Mouse (Mus musculus) cerebellum, adult 2 months (tissue): ENCODE data around the gene Sugt1. TPM values are rescaled to one million over a fixed set of nuclear protein-coding genes. Genes with fewer than 3 reads are reported as not detected.

Experiments
- DNase-seq, 2 experiments: peaks; one replicate each; pipeline ENCODE4 v3.0.0; 2021
- H3K27ac ChIP-seq: fragments of 200-500 bp; 2 replicates; pipeline ENCODE4 v1.5.1; 2012; ENCODE audit warnings: low read length, control low read depth, inconsistent platforms; ENCODE audit not compliant: insufficient read depth
- H3K27me3 ChIP-seq: fragments of 200-500 bp; 2 replicates; pipeline ENCODE4 v1.6.1; 2012; ENCODE audit warnings: inconsistent platforms, mild to moderate bottlenecking, low read length, moderate library complexity; ENCODE audit not compliant: control insufficient read depth, insufficient read depth
- H3K4me1 ChIP-seq: fragments of 200-500 bp; 2 replicates; pipeline ENCODE4 v1.6.1; 2011; ENCODE audit warnings: low read length; ENCODE audit not compliant: control insufficient read depth, insufficient read depth
- H3K4me3 ChIP-seq: fragments of 200-500 bp; replicated peaks from 2 replicates; pipeline ENCODE3; 2011; ENCODE audit warnings: mild to moderate bottlenecking, low read depth, low read length, control low read depth; ENCODE audit not compliant: insufficient read depth
- CTCF ChIP-seq: fragments of 200-500 bp; IDR thresholded peaks from 2 replicates; pipeline ENCODE4 v1.5.1; 2011; ENCODE audit warnings: low read depth, mild to moderate bottlenecking, control low read depth, low read length, moderate library complexity, borderline replicate concordance; ENCODE audit not compliant: insufficient read depth
- POLR2A ChIP-seq: fragments of 200-500 bp; IDR thresholded peaks from 2 replicates; pipeline ENCODE4 v1.6.1; 2011; ENCODE audit warnings: low read length, control low read depth, borderline replicate concordance; ENCODE audit not compliant: insufficient read depth
- WGBS: fragments of 180-500 bp; shearing (Covaris S2); methylation state at CpG from one replicate; pipeline ENCODE4 v1.1.7; 2018; 5-methylcytosine and 5-hydroxymethylcytosine counted together
- polyA plus RNA-seq: library from polyadenylated mRNA; depleted of rRNA; stranded (reverse); fragments of >200 nt; gene quantifications from 2 replicates; pipeline ENCODE4 v1.2.3, GENCODE M21; 2012

The Sugt1 gene
- polyA plus RNA-seq, 1 experiment = 40.3 TPM

DNA sequence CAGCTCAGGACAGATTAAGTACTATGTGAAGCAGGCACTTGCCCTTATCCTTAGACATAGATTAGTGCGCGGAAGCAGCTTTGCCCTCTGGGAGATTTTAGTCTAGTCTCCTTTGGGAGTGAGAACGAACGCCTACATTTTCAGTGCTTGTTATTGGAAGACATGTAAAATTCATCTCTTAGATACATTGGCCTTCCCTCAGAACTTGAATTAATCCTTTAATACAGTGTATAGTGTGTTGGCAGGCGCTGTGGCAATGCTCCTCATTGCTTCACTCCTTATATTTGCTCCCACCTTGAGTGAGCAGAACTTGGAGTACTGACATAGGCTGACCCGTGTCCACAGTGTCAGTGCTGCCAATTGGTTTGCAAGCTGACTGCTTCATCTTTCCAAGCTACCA, 20.8 kb downstream of the Sugt1 start:
- Histone ChIP-seq H3K4me1 (no peaks in the 10 kb centered on the region), H3K27me3 (no peaks in the 10 kb centered on the region), H3K4me3 (no peak overlapping the region), H3K27ac (no peak overlapping the region)
- no peak for TF ChIP-seq CTCF
- TF ChIP-seq POLR2A = no peak
- no peak for DNase-seq
- WGBS = 95% methylated on average over 6 of the region's 6 CpGs

DNA sequence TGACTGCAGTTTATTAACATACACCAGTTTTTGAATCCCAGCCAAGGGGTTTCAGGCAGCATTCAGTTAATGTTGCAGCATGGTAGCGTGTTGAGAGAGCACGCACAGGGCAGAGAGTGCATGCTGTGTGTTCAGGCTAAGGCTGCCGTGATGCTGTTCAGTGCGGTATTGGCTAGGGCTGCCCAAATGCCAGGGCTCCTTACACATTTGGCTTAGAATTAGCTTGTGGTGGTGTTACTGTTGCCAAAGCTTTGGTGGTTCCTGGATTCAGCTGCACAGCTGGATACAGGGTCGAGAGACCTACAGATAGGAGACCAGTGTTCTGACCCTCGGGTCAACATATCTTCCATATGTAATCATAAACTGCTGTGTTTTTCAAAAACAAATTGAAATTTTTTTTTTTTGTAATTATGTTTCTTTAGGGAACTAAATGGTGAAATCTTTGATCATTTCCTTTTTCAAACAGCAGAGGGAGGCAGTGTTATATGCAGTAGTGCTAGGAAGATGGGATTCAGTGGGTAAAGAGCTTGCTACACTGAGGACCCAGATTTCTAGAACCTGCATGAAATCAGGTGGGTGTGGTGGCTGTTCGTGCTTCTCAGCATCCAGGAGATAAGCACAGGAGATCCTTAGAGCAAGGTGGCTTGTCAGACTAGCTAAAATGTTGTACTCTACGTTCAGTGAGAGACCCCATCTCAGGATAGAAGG, 29.8 kb downstream of the Sugt1 start:
- WGBS = 53% methylated on average over 8 of the region's 8 CpGs
- Histone ChIP-seq H3K27me3 (no peaks in the 10 kb centered on the region), H3K4me1 (no peaks in the 10 kb centered on the region), H3K27ac (no peak overlapping the region), H3K4me3 (no peak overlapping the region)
- TF ChIP-seq CTCF (no peak), POLR2A (no peak)
- DNase-seq = no peak

DNA sequence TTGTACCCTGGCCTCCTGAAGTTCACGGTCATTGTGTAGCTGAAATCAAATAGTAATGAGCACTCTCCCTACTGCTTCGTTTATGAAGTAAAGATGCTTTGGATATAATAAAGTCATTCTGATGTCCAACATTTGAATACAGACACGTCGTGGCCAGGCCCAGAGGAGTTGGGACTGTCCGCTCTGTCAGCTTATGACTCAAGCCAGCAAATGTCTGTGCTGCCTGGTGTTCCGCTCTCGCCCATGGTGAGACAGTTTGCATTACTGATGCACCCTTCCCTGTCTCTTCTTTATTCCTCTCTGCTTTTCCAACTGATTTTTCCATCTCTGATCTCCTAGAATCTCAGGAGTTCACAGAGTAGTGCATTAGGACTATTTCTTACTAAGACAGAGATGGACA, 32.3 kb downstream of the Sugt1 start:
- Histone ChIP-seq H3K27ac (no peak overlapping the region), H3K4me3 (no peak overlapping the region), H3K4me1 (no peaks in the 10 kb centered on the region), H3K27me3 (no peaks in the 10 kb centered on the region)
- DNase-seq = no peak
- WGBS = 84% methylated on average over 7 of the region's 7 CpGs
- TF ChIP-seq CTCF (no peak), POLR2A (no peak)

DNA sequence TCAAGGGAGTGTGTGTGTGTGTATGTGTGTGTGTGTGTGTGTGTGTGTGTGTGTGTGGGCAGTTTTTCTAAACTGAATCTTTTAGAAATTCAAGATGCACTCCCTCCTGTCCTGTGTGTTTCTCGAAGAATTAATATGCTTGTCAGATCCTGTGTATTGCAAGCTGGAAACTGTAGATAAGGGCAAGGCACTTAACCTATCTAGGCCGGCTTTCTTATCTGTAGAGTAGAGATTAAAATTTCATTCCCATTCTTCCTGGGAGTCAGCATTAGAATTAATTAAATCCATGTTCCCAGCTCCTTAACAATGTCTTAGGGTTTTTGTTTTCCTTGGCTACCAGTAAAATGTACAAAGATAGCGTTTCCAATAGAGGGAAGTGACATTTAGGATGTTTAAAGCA, 33.7 kb downstream of the Sugt1 start:
- no peak for DNase-seq
- H3K4me1 ChIP-seq = no peaks in the 10 kb centered on the region
- no peak for TF ChIP-seq POLR2A
- H3K27ac ChIP-seq = no peak overlapping the region
- no peaks in the 10 kb centered on the region for H3K27me3 ChIP-seq
- WGBS = 84% methylated on average over 3 of the region's 3 CpGs
- H3K4me3 ChIP-seq = no peak overlapping the region

DNA sequence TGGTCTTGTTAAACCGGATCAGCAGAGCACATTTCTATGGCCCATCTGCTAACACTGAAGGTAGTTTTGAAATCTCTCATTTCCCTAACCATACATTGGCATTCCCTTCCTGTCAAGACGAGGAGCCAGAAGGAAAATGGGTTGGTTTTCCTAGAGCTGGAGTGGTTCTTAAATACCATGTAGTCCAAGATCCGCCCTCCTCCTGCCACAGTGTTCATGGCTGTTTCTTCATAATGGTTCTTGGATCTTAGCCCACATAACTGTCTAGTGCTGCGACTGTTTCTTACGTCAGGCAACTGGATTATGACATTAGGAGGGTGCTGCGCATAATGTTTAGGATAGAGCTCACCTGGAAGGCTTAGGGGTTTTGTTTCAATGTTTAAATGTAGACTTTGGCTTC, 44.8 kb downstream of the Sugt1 start:
- Histone ChIP-seq H3K4me3 (no peak overlapping the region), H3K27me3 (no peaks in the 10 kb centered on the region), H3K4me1 (no peaks in the 10 kb centered on the region), H3K27ac (no peak overlapping the region)
- no peak for TF ChIP-seq CTCF
- no peak for TF ChIP-seq POLR2A
- no peak for DNase-seq
- 74% methylated on average over 6 of the region's 6 CpGs for WGBS

DNA sequence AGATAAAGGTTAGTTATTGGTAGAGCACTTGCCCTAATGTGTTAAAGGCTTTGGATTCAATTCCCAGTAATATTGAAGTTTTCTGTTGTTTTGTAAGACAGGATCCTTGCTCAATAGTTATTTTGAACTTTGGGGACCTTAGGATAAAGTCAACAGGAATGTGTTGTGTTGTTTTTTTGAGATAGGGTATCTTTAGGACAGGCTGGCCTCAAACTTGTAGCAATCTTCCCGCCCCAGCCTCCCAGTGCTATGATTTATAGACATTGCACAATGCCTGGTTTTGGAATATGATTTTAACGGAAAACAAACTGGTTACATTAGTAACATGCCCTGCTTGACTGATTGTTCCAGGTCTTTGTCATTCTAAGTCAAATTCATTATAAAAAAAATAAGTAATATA, 45.7 kb downstream of the Sugt1 start:
- H3K4me3 ChIP-seq = no peak overlapping the region
- WGBS = 95% methylated on average over 2 of the region's 2 CpGs
- no peaks in the 10 kb centered on the region for H3K27me3 ChIP-seq
- no peak overlapping the region for H3K27ac ChIP-seq
- no peaks in the 10 kb centered on the region for H3K4me1 ChIP-seq
- no peak for TF ChIP-seq CTCF
- TF ChIP-seq POLR2A = no peak
- DNase-seq = no peak

DNA sequence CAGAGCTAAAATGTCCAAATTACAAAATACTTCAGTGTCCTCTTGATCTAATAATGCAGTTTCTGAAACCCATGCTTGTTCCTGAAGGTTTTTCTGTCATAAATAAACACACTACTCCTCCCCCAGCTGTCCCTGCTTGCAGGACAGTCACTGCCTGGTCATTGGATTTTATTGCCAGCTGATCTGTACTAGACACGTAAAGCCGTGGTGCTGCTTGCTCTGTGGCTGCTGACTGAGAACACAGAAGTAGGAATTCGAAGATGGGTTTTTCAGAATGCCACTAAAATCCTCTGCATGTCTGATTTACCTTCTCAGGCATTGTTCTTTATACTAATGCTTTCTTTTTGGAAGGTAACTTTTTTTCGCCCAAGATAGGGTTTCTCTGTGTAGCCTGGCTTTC, 49.3 kb downstream of the Sugt1 start:
- Histone ChIP-seq H3K4me3 (no peak overlapping the region), H3K27me3 (no peaks in the 10 kb centered on the region), H3K4me1 (no peaks in the 10 kb centered on the region), H3K27ac (no peak overlapping the region)
- WGBS = 78% methylated on average over 4 of the region's 4 CpGs
- TF ChIP-seq CTCF (no peak), POLR2A (no peak)
- no peak for DNase-seq

DNA sequence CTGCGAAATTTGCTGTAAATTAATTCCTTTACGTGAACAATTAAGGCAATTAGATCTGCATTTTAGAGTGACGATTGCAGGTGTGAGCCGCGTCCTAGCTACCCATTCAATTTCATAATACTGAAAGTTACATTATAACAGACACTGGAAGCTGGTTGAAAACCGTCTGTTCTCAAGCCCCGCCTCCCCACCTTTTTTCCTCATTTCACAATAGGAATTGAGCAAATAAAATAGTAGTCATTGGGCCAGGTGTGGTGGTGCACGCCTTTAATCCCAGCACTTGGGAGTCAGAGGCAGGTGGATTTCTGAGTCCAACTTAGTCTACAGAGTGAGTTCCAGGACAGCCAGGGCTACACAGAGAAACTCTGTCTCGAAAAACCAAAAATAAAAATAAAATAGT, 54.6 kb downstream of the Sugt1 start:
- no peak overlapping the region for H3K4me3 ChIP-seq
- no peaks in the 10 kb centered on the region for H3K27me3 ChIP-seq
- DNase-seq = no peak
- no peak overlapping the region for H3K27ac ChIP-seq
- WGBS = 85% methylated on average over 9 of the region's 9 CpGs
- no peak for TF ChIP-seq CTCF
- TF ChIP-seq POLR2A = no peak
- H3K4me1 ChIP-seq = no peaks in the 10 kb centered on the region

DNA sequence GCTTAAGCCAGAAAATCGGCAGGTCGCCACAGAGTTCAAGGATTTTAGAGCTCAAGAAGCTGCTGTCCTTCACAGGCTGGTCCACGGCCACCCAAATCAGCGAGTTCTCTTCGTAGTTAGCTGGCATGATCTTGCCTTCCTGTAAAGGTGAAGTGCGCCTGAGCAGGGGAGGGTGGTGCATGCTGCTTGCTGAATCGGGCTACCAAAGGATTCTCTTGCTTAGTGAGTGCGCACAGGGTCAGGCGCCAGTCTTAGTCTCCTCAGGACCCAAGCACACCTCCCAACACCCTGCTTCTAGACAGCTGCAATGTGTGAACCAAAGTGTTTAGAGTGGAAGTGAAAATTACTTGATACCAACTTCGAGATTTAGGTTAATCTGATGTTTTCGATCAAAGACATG, 57.9 kb downstream of the Sugt1 start:
- no peak for DNase-seq

More for the DNA sequence above, 57.9 kb downstream of the Sugt1 start:
- Histone ChIP-seq H3K4me1 (no peaks in the 10 kb centered on the region), H3K4me3 (no peak overlapping the region), H3K27ac (no peak overlapping the region), H3K27me3 (no peaks in the 10 kb centered on the region)
- TF ChIP-seq POLR2A (no peak), CTCF (no peak)
- WGBS = 52% methylated on average over 11 of the region's 11 CpGs
